Mouse (Mus musculus): ENCODE measurements around the gene Aven.

DNA sequence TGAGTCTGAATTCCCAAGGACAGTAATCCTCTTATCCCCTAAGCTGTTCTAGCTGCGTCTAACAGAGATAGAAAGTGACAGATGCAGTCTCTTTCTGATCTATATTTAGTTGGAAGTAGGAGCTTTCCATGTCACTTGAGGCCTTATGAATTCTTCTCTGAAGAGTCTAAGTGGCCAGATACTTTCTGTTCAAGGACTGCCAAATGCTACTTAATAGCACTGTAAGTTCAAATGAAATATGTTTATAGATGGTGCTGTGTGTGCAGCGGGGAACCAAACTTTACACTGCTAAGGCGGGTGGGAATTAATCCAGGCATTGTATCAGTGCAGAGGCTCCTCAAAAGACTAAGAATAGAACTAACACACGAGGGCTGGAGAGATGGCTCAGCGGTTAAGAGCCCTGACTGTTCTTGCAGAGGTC is 21.8 kb upstream of the Aven start:
- no peak for TF ChIP-seq EP300 (IDR thresholded peaks at IDR 0.05; ENCODE audit: low read depth)
- TF ChIP-seq CTCF (IDR thresholded peaks at IDR 0.05; ENCODE audit: low read depth): no peak

Data from heart, postnatal 0 days (tissue).